Mouse (Mus musculus): ENCODE results near the gene St6galnac3.

St6galnac3 gene

GRCm38 (mm10) chr3:153176325-153176724 is 548.6 kb downstream of the St6galnac3 start:
- DNase-seq (ENCODE audit: extremely low read depth, low read depth, low spot score): no peak

GRCm38 (mm10) chr3:153174336-153175033 is 550.5 kb downstream of the St6galnac3 start:
- no peak for DNase-seq (ENCODE audit: extremely low read depth, low read depth, low spot score)

GRCm38 (mm10) chr3:153173567-153173966 is 551.4 kb downstream of the St6galnac3 start:
- DNase-seq (ENCODE audit: extremely low read depth, low read depth, low spot score): no peak

- no peak for DNase-seq (ENCODE audit: extremely low read depth, low read depth, low spot score)
Measured at GRCm38 (mm10) chr3:153170146-153170545, 554.8 kb downstream of the St6galnac3 start.

GRCm38 (mm10) chr3:153169744-153170143 is 555.2 kb downstream of the St6galnac3 start:
- no peak for DNase-seq (ENCODE audit: extremely low read depth, low read depth, low spot score)

- no peak for DNase-seq (ENCODE audit: extremely low read depth, low read depth, low spot score)
Measured at GRCm38 (mm10) chr3:153161676-153162075, 563.3 kb downstream of the St6galnac3 start.

GRCm38 (mm10) chr3:153160683-153161082 is 564.3 kb downstream of the St6galnac3 start:
- DNase-seq (ENCODE audit: extremely low read depth, low read depth, low spot score): no peak

- DNase-seq (ENCODE audit: extremely low read depth, low read depth, low spot score): no peak
Measured at GRCm38 (mm10) chr3:153148887-153149286, 576.1 kb downstream of the St6galnac3 start.
